Mouse (Mus musculus) heart, embryonic 16.5 days (tissue): Measurements from ENCODE around the gene Hrk. TPM values are rescaled to one million over a fixed set of nuclear protein-coding genes. Genes with fewer than 3 reads are reported as not detected.

Experiments
- ATAC-seq: fragments of 200-750 bp; cut with Nextera tagmentation; replicated peaks from 2 replicates; pipeline ENCODE4 v1.8.0; 2017; ENCODE audit warnings: moderate number of reproducible peaks; ENCODE audit not compliant: insufficient read depth, low FRiP score; ENCODE audit errors: extremely low read depth
- H3K27ac ChIP-seq: fragments of 300-500 bp; sonication (generic); 2 replicates; pipeline ENCODE4 v1.5.1; 2014; ENCODE audit warnings: mild to moderate bottlenecking, low read length, control low read depth, moderate library complexity
- H3K27me3 ChIP-seq: fragments of 300-500 bp; sonication (generic); 2 replicates; pipeline ENCODE4 v1.6.1; 2014; ENCODE audit warnings: low read length, mixed read lengths; ENCODE audit not compliant: control insufficient read depth, insufficient read depth
- H3K36me3 ChIP-seq: fragments of 300-500 bp; sonication (generic); 2 replicates; pipeline ENCODE4 v1.6.1; 2014; ENCODE audit not compliant: control insufficient read depth, insufficient read depth
- H3K4me1 ChIP-seq: fragments of 300-500 bp; sonication (generic); 2 replicates; pipeline ENCODE4 v1.6.1; 2014; ENCODE audit warnings: low read length, mixed read lengths; ENCODE audit not compliant: control insufficient read depth, insufficient read depth
- H3K4me2 ChIP-seq: fragments of 300-500 bp; sonication (generic); 2 replicates; pipeline ENCODE4 v1.6.1; 2014; ENCODE audit warnings: low read depth, mild to moderate bottlenecking, control low read depth, low read length
- H3K4me3 ChIP-seq: fragments of 300-500 bp; sonication (generic); 2 replicates; pipeline ENCODE4 v1.5.1; 2014; ENCODE audit warnings: mild to moderate bottlenecking, control low read depth, low read length
- H3K9ac ChIP-seq: fragments of 300-500 bp; sonication (generic); 2 replicates; pipeline ENCODE4 v1.6.1; 2014; ENCODE audit warnings: low read length, control low read depth
- H3K9me3 ChIP-seq: fragments of 300-500 bp; sonication (generic); replicated peaks from 2 replicates; pipeline ENCODE4 v1.6.1; 2016; ENCODE audit warnings: low read length; ENCODE audit not compliant: control insufficient read depth
- WGBS: fragments of 180-500 bp; shearing (Covaris S2); extraction: QIAGEN DNeasy Blood & Tissue Kit; methylation state at CpG from one replicate; pipeline ENCODE4 v1.1.7; 2014; 5-methylcytosine and 5-hydroxymethylcytosine counted together
- polyA plus RNA-seq: library from polyadenylated mRNA; unstranded; fragments of >200 nt; fragmentation: Nextera tagmentation; extraction: Ambion mirVana; gene quantifications from 2 replicates; pipeline ENCODE4 v1.2.1, GENCODE M21; 2015

The Hrk gene
- 0.08 TPM in 1 of 2 replicates, not detected in the other for polyA plus RNA-seq

DNA sequence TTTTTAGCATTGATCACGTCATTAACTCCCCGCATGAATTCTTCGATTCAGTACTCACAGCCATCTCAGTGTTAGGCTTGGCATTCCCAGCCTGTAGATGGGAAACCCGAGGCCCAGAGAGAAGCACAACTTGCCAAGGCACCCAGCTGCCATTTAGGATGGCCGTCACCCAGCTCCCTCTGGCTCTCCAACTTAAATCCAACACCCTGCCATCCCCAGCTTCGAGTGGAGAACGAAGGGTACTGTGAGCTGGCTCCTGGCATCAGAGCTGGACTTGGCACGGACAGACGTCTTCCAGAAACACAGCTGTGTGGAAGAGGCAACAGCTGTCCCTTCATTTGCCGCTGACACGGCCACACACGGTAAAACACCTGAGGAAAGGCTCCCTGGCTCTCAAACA, at the start of gene Hrk:
TSS of gene Hrk (plus strand) at position 68 of the 400 bp plus-strand sequence.
- no peak within 1 kb of the TSS for H3K4me2 ChIP-seq
- WGBS = 59% methylated on average over 12 of the region's 12 CpGs
- no peaks in the 10 kb centered on the region for H3K36me3 ChIP-seq
- H3K27me3 ChIP-seq = peaks cover 58% of the 10 kb centered on the region
- H3K4me3 ChIP-seq = no peak within 1 kb of the TSS
- ATAC-seq = no peak
- 0 out of 2 replicates have a peak, but pooled peaks cover 4% of the 10 kb centered on the region for H3K4me1 ChIP-seq
- H3K27ac ChIP-seq = no peak within 1 kb of the TSS
- H3K9ac ChIP-seq = no peak within 1 kb of the TSS
- no peaks in the 10 kb centered on the region for H3K9me3 ChIP-seq

GRCm38 (mm10) chr5:118118351-118118750, 46.1 kb upstream of the Hrk start:
- no peak overlapping the region for H3K4me2 ChIP-seq
- WGBS = 72% methylated on average over 3 of the region's 3 CpGs
- ATAC-seq = no peak

GRCm38 (mm10) chr5:118118922-118119321, 45.5 kb upstream of the Hrk start:
- Histone ChIP-seq H3K36me3 (0 out of 2 replicates have a peak, but pooled peaks cover 2% of the 10 kb centered on the region), H3K9ac (no peak overlapping the region), H3K27me3 (no peaks in the 10 kb centered on the region), H3K4me1 (no peaks in the 10 kb centered on the region; the same call in 1 of the 2 replicates), H3K4me3 (no peak overlapping the region), H3K27ac (no peak overlapping the region), H3K4me2 (no peak overlapping the region), H3K9me3 (no peaks in the 10 kb centered on the region)
- WGBS = 90% methylated on average over 5 of the region's 5 CpGs
- ATAC-seq = no peak

More at GRCm38 (mm10) chr5:118118351-118118750, 46.1 kb upstream of the Hrk start:
- H3K4me1 ChIP-seq = no peaks in the 10 kb centered on the region; the same call in 1 of the 2 replicates
- no peak overlapping the region for H3K9ac ChIP-seq
- no peaks in the 10 kb centered on the region for H3K27me3 ChIP-seq
- 0 out of 2 replicates have a peak, but pooled peaks cover 2% of the 10 kb centered on the region for H3K36me3 ChIP-seq
- no peaks in the 10 kb centered on the region for H3K9me3 ChIP-seq
- no peak overlapping the region for H3K4me3 ChIP-seq
- no peak overlapping the region for H3K27ac ChIP-seq

DNA sequence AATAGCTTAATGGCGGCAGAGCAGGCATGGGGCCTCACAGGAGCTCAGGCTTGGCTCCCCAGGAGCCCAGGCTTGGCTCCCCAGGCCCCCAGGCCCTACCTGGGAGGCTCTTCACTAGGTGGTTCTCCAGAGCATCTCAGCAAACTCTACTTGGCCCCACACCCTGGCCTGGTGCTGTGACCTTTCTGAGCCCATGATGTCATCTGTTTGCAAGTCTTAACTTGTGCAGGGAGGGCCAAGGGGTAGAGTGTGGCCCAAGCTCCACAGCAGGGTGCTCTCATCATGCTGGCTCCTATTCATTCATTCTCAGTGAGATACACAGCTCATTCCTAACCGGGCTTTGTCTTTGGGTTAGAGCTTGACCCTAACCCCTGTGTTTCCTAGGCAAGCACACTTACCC, 43.8 kb upstream of the Hrk start:
- no peaks in the 10 kb centered on the region for H3K27me3 ChIP-seq
- 0 out of 2 replicates have a peak, but pooled peaks cover 2% of the 10 kb centered on the region for H3K36me3 ChIP-seq
- H3K4me2 ChIP-seq = no peak overlapping the region
- no peak overlapping the region for H3K9ac ChIP-seq
- no peaks in the 10 kb centered on the region for H3K9me3 ChIP-seq
- H3K4me1 ChIP-seq = no peaks in the 10 kb centered on the region; the same call in 1 of the 2 replicates
- WGBS = 65% methylated on average over 2 of the region's 2 CpGs
- no peak overlapping the region for H3K27ac ChIP-seq
- ATAC-seq = no peak
- no peak overlapping the region for H3K4me3 ChIP-seq

GRCm38 (mm10) chr5:118121928-118122327, 42.5 kb upstream of the Hrk start:
- peaks cover 3% of the 10 kb centered on the region for H3K4me1 ChIP-seq
- 82% methylated on average over 4 of the region's 4 CpGs for WGBS
- H3K4me3 ChIP-seq = no peak overlapping the region
- H3K27me3 ChIP-seq = no peaks in the 10 kb centered on the region
- no peak overlapping the region for H3K27ac ChIP-seq
- no peaks in the 10 kb centered on the region for H3K9me3 ChIP-seq
- ATAC-seq = no peak
- 0 out of 2 replicates have a peak, but pooled peaks cover 2% of the 10 kb centered on the region for H3K36me3 ChIP-seq
- no peak overlapping the region for H3K9ac ChIP-seq
- H3K4me2 ChIP-seq = no peak overlapping the region

DNA sequence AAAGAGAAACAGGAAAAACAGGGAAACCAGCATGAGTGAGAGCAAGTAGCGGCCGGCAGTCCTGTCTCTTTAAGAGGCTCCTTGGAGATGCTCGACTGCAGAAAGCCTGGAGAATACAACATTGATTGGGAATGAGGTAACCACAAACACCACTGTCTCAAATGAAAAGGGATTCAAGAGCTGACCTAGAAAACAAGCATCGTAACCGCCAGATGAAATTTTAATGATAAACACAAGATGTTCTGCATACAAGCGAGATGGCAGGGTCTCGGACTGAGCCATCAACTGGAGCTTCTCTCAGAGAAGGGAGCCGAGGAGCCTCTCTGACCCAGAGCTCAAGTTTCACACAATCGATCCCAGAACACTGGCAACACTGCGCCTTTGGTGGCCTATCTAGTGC, 41.4 kb upstream of the Hrk start:
- H3K4me2 ChIP-seq = no peak overlapping the region
- peaks cover 14% of the 10 kb centered on the region for H3K4me1 ChIP-seq
- H3K27ac ChIP-seq = no peak overlapping the region
- WGBS = 59% methylated on average over 10 of the region's 10 CpGs
- H3K9ac ChIP-seq = no peak overlapping the region
- no peak for ATAC-seq
- H3K9me3 ChIP-seq = no peaks in the 10 kb centered on the region
- 0 out of 2 replicates have a peak, but pooled peaks cover 2% of the 10 kb centered on the region for H3K36me3 ChIP-seq
- H3K4me3 ChIP-seq = no peak overlapping the region
- no peaks in the 10 kb centered on the region for H3K27me3 ChIP-seq

DNA sequence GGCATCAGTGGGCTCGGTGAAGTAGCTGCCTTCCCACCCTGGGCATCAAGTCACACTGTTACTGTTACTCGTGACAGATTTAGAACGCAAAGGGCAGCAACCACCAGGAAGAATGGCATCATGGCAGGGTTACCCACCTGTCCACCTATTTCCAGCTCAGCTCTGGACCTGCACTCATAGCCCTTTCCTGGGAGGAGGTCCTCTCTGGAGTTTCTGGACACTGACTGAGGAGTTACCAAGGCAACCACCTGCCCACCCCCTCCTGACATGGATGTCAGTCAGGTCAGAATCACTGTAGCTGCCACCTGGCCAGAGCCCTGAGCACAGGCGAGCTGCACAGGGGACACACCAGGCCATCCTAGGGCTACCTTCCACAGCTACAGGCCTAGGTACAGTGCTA, 37.8 kb upstream of the Hrk start:
- H3K4me1 ChIP-seq = peaks cover 22% of the 10 kb centered on the region
- no peak for ATAC-seq
- WGBS = 78% methylated on average over 4 of the region's 4 CpGs

DNA sequence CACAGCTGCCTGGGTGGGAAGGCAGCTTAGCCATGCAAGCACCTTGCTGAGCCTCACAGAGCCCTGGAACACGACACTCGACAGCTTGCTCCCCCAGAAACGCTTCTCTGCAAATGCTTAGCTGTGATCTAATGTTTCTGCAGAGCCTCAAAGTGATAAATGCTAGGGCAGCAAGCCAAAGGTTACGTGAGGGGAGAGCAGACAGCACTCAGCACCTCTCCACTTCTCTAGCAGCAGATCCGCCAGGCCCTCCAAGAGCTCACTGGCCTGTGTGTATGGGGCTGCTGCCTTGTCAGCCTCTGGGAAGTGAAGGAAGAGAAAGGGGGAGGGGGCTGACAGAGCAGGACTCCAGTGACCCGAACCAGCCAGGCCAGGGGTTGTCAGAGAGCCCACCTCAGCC, 36.2 kb upstream of the Hrk start:
- Histone ChIP-seq H3K4me2 (0 out of 2 replicates have a peak overlapping the region, but pooled peaks have one; percentile 7), H3K9me3 (no peaks in the 10 kb centered on the region), H3K27me3 (no peaks in the 10 kb centered on the region), H3K27ac (peak overlapping the region; percentile 62), H3K9ac (no peak overlapping the region), H3K4me1 (peaks cover 25% of the 10 kb centered on the region), H3K4me3 (no peak overlapping the region), H3K36me3 (no peaks in the 10 kb centered on the region)
- peak; percentile 89 for ATAC-seq
- 30% methylated on average over 6 of the region's 6 CpGs for WGBS

More for the DNA sequence above, 37.8 kb upstream of the Hrk start:
- Histone ChIP-seq H3K27me3 (no peaks in the 10 kb centered on the region), H3K36me3 (no peaks in the 10 kb centered on the region), H3K9ac (no peak overlapping the region), H3K9me3 (no peaks in the 10 kb centered on the region), H3K4me3 (no peak overlapping the region), H3K27ac (no peak overlapping the region), H3K4me2 (no peak overlapping the region)

DNA sequence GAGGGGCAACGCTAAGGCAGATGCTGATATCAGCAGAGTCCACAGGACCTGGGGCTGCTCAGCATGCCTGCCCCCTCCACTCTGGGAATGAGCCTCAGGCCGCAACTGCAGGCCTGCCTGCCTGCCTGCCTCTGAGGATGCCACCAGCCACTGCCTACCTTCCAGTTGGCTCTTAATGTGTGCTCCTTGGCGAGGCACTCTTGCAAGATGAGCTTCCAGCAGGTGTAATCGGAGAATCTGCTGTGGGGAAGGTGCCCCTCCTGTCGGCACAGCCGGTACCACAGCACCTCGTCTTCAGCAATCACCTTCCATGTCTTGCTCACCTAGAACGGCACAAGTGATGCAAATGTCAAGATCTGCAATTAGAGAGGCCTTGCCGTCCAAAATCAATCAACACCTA, 35.8 kb upstream of the Hrk start:
- 47% methylated on average over 9 of the region's 9 CpGs for WGBS
- H3K9ac ChIP-seq = no peak overlapping the region
- peak; percentile 24 for ATAC-seq

More for the DNA sequence above, 35.8 kb upstream of the Hrk start:
- Histone ChIP-seq H3K36me3 (no peaks in the 10 kb centered on the region), H3K9me3 (no peaks in the 10 kb centered on the region), H3K27me3 (no peaks in the 10 kb centered on the region), H3K4me1 (peaks cover 28% of the 10 kb centered on the region), H3K4me3 (no peak overlapping the region), H3K27ac (peak overlapping the region; percentile 62), H3K4me2 (no peak overlapping the region)
